Mouse (Mus musculus) gastrocnemius, postnatal 25 days (tissue): Measurements from ENCODE around the gene Cntrob. TPM values are rescaled to one million over a fixed set of nuclear protein-coding genes. Genes with fewer than 3 reads are reported as not detected.
"Not testable (repeated sequence)": the region's sequence is repeated elsewhere in the genome, so short reads cannot be mapped to it uniquely, and the experiment has no call there.

Experiments
- DNase-seq: peaks from one replicate; pipeline ENCODE4 v3.0.0; 2022
- total RNA-seq, 2 experiments: library from RNA; stranded (reverse); gene quantifications; 1 replicate in 1 of 2; 2 replicates in 1 of 2; pipeline ENCODE4 v1.2.3; 2021

The Cntrob gene
- total RNA-seq, 2 experiments from 2014 or later: 1.2 to 2.5 TPM

DNA sequence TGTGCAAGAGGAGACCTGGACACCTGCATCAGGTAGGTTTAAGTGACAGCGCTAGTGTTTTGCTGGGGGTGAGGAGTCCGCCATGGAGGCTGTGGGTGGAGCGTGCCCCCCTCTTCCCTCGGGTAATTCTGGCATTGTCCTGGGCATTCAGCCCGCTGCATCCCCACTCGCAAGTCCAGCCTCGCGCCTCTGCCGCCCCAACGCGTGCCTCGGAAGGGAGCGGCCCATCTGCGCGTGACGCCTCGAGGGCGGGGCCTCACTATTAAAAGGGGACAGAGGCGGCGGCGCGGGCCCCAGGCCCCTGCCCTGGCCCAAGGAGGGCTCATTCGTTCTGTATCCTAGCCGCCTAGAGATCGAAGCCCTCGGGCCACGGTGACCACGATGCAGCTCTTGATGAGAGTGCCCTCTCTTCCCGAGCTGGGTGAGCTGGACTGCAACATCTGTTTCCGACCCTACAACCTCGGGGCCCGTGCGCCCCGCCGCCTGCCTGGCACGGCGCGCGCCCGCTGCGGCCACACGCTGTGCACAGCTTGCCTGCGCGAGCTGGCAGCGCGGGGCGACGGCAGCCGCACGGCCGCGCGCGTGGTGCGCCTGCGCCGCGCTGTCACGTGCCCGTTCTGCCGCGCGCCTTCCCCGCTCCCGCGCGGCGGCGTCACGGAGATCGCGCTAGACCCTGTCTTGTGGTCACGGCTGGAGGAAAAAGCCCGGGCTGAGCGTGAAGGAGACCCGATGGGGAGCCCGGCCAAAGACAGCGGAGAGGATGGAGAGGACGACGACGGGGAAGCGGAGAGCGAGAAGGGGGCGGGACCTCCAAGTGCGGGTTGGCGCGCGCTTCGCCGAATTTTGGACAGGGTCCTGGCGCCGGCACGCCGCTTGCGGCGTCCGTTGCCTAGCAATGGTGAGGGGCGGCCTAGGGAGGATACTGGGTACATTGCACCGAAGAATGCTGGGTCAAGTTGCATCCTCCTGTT lies 16.9 kb upstream of the Cntrob start, which contains the start of gene Rnf227:
Rnf227 (plus strand) TSS at position 301 of the 971 bp plus-strand sequence.
- peak; percentile 55 for DNase-seq

DNA sequence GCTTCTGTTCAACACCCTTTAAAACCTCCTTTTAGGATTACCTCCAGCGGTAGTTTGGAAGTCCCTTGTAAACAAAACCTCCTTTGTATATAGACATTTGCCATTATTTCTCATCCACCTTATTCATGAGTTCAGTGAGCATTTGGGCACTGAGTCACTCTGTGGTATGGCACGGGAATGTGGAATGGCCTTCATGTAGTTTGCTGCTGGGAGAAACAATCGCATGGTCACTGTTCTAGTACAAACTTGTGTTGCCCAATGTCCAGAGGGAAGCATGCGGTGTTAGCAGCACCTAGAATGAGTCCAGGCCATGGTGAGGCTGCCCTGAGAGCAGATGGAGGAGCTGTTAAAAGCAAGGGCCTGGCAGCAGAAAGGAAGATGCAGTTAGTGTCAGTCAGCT lies 11.2 kb upstream of the Cntrob start:
- DNase-seq: no peak

DNA sequence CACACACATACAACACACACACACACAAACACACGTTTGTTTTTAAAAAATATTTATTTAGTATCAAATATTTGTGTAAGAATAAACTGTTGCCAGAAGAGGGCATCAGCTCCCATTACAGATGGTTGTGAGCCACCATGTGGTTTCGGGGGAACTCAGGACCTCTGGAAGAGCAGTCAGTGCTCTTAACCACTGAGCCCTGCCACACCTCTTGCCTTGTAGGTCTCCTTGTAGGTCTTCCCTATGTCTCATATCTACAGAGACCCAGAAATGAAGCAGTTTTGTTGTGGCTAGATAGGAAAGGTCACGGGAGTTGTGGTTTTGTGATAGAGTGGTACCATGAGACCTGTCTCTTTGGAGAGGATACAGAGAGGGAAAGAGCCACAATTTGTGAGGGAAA lies 10.3 kb upstream of the Cntrob start:
- no peak for DNase-seq

DNA sequence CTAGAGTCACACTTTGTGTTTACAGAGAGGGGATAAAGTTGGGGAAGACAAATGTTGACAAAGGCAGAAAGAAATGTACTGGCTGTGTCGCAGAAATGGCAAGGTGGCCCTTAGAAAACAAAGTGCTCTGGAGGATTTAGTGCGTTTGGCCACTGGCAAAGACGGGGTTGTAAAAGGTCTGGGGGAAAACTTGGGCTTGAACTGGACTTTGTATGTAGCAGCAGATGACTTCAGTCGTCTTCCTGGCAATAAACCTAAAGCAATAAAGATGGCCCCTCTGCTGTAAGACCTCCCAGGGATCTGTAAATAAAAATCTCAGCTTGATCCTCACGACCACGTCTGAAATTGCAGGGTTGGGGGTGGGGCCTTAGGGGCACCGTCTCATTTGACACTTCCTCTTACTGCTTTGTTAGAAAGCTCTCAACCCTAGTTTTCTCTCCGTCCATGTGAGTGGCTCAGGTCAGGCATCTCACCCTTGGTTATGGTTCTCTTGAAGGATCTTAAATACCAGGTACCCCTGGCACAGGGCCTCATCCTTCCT lies 9.2 kb upstream of the Cntrob start:
- no peak for DNase-seq

DNA sequence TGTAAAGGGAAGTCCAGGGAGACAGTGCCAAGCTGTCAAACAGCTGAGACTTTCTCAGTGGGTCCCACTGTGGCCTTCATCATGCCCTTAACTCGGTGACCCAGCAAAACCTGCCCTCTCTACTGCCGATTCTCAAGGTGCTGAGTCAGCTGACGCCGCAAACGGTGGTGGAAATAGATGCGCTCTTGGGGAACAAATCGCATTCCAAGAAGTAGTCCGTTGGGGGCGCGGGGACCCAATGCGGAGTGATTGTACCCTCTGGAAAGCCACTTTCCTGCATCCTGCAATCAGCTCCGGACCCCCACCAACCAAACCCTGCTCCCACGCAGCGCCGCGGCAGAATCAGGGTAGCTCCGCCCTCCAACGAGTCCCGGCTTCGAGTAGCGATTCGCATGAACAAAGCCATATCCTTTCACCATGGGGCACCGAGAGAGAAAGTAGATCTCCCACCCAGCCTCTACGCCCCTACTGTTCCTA lies 8.4 kb upstream of the Cntrob start:
- DNase-seq: peak; percentile 56

DNA sequence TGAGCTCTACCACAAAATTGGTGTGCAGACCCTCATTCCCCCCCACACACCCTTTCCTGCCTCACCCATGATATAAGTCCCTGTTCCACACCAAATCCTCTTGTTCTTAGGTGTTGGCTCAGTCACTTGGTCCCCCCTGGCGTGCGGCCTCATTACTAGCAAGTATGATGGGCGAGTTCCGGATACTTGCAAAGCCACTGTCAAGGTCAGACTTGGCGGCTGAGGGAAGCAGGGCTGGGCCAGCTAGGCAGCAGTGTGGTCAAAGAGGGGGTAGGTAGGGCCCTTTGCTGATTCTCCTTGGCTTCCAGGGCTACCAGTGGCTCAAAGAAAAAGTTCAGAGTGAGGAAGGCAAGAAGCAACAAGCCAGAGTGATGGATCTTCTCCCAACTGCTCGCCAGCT lies 7.6 kb upstream of the Cntrob start:
- DNase-seq: no peak

DNA sequence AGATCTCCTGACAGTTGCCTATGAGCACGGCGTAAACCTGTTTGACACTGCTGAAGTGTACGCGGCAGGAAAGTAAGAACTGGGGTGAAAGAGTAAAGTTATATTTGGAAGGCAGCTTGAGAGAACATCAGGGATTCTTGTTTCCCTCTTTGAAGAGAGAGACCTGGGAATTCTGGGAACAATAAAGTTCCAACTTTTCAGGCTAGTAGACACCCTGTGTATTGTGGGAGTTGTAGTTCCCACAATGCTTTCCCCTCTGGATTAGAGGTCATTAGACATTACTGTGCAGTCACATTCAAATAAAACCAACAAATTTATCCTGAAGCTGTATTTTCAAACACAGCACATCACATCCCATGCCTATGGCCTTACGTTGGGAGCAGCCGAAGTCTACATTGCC lies 4.9 kb upstream of the Cntrob start:
- DNase-seq: no peak

DNA sequence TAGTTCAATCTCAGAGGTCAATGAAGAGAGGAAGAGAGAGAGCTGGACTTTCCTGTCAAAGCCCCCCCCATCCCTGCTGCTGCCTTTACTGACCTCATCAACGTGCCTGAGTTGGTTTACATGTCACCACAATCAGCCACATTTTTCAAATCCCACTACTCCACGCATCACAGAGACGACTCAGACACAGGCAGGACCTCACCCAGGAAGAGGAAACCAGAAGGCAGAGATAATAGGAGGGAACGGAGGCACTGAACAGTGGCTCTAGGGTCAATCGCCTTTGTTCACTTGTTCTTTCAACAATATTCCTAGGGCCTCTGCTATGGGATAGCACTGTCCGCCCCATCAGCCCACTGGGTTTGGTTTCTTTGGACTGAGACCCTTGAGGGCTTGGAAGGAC lies 4.1 kb upstream of the Cntrob start:
- no peak for DNase-seq

DNA sequence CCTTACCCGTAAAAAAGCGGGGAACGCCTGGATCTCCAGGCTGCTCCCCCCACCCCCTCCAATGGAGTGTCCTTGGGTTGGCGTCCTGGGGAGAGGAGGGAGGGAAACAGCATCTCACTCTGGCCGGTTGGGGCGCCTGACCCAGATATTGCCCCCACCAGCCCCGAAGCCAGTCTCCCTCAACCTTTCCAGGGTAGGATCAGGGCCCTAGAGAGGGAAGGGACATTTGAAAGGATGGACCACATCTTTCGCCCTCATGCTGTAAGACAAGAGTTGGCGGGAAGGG lies 3.5 kb upstream of the Cntrob start:
- no peak for DNase-seq

DNA sequence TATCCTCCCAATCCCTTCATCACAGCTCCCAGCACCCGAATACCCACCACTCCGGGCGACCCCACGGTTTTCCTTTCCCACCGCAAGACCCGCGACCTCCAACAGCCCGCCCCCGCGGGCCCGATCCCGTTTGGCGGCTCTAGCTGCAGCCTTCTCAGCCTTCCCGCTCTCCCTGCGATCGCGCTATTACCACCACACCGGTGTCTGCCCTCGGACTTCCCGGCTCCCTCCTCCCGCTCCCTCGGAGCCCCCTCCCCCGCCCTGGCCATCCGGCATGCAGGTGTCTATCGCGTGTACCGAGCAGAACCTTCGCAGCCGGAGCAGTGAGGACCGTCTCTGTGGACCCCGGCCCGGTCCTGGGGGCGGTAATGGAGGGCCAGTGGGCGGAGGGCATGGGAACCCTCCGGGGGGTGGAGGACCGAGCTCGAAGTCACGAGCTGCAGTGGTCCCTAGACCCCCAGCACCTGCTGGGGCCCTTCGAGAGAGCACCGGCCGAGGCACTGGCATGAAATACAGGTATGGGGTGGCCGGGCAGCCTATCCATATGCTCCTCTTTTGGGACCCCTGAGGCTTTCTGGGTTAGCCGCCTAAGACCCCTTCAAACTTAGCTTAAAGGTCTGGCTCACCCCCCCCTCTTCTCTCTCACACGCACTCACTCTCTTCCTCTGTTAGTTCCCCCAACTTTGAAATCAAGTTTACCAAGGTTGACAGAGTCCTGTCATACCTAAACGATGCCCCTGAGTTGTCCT lies 3.0 kb upstream of the Cntrob start:
- no peak for DNase-seq

DNA sequence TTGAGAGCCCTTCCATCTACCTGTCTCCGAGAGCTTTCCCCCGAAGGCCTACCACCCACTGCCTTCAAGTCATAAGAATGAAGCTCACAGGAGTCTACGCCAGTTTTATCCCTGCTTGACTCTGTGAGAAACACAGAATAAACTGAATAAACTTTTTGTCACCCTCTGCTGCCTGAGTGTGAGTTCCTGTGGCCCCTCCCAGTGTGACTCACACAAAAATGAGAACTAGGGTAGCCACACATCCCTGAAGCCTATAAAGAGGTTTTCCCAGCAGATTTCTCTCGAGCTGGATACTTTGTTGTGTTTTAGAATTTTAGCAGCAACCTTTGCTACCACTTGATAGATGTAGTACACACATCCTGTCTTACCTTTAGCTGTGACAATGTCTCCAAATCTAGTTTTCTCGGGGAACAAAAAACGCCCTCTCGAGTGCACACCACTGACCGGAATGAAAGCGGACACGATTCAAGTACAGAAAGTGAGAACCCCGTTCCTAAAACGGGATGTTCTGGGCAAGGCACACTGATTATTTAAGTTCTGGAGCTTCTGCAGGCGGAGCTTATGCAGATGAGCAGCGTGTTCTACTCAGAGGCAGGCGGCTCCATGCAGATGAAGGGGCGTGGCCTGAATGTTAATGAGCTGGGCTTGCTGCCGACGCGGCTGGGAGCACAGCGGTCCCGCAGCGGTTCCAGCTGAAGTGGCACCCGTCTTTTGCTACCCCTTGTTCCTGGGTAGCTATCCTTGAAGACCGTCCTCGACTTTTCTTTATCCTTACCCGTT lies 2.2 kb upstream of the Cntrob start, which contains the start of gene Kcnab3:
Kcnab3 (plus strand) TSS at position 631 of the 780 bp plus-strand sequence.
- DNase-seq: peak; percentile 81

DNA sequence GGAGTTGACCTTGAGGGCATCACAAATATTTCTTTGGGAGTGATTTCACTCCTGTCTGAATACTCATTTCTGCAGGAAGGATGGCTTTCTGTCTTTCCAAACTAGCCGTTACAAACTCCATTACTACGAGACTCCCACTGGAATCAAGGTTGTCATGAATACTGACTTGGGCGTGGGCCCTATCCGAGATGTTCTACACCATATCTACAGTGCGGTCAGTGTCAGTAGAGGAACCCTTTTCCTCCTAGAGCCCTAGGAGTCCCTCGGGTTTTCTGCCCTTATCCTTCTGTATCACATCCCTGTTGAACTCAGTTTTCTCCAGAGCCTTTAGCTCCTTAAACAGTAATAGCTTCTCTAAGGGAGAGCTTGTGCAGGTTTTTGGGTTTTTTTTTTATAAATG lies 1.2 kb upstream of the Cntrob start:
- no peak for DNase-seq

DNA sequence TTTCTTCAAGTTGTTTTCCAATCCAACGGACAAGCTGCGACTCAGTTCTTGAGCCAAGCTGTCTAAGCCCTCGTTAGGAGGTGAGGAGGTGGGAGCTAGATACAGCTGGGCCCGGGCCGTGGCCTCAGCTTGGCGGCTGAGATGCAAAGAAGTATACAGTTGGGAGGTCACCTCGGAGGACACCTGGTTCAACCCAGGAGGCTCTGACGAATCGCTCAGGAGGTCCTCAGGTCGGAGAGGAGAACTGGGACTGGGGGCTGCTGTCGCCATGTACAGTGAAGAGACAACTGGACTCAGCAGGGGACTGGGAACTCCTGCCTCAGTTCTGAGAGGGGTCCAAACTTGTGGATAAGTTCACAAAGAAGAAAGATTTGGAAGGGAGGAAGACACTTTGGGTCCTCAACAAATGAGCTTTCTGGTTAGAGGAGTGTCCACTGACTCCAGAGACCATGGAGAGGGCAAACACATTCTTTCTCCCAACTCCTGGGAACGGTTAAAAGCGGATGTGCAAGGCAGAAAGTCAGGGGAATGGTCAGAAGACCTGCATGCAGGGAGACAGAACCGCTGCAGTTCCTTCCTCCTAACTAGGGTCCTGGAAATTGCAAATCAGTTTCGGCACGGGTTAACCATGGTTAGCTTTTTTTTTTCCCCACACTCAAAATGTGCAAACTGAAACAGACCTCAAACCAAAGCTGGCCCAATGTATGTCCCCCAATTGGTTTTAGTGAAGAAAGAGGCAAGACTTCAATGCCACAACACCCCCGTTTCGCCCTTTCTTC lies 693 bp downstream of the Cntrob start:
- no peak for DNase-seq

DNA sequence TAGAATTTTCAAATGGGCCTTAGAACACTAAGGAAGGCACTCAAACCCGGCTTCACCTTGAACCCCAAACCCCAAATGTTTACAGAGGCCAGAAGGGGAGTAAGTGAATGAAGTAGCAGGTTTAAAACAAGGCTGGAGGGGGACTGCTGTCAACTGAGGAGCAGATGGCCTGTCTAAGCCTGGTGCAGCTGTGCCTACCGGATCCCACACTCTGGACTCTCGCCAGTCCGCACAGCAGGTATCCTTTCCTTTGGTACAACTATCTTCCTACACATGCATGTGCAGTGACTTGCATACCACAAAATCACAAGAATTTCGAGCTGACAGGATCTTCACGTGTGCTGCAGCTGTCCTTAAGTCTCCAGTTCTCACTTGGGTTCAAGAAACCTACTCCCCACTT lies 1.6 kb downstream of the Cntrob start:
- no peak for DNase-seq

DNA sequence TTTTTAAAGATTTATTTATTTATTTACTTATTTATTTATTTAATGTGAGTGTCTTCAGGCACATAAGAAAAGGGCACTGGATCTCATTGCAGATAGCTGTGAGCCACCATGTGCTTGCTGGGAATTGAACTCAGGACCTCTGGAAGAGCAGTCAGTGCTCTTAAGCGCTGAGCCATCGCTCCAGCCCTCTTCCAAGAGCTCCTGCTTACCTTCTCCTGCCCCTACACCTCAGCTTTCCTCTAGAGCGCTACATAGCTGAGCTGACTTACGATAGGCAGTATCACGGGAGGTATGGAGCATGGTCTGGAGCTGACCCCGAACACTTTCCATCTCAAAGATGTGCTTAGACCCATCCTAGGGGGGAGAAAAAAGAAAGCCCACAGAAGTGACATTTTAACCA lies 2.0 kb downstream of the Cntrob start:
- DNase-seq: no peak

DNA sequence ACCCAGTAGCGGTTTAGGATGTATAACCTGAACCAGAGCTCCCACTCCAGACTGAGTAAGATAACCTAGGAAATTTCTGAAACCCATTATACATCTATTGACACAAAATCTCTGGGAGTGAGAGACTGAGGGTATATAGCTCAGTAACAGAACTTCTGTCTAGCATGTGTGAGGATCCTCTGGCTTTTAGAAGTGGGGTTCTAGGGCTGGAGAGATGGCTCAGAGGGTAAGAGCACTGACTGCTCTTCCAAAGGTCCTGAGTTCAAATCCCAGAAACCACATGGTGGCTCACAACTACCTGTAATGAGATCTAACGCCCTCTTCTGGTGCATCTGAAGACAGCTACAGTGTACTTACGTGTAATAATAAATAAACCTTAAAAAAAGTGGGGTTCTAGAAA lies 5.6 kb downstream of the Cntrob start:
- DNase-seq: not testable (repeated sequence)

DNA sequence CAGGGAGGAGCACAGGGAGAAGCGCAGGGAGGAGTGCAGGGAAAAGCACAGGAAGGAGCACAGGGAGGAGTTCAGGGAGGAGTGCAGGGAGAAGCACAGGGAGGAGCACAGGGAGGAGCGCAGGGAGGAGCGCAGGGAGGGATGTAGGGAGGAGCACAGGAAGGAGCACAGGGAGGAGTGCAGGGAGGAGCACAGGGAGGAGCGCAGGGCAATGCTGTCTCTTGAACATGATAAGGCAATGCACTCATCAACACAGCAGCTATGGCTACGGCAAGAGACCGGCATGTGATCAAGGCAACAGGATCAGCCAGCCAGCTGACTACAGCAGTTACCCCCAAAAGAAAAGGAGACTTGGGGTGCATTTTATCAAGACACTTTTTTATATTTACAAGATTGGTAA lies 7.2 kb downstream of the Cntrob start:
- DNase-seq: no peak

DNA sequence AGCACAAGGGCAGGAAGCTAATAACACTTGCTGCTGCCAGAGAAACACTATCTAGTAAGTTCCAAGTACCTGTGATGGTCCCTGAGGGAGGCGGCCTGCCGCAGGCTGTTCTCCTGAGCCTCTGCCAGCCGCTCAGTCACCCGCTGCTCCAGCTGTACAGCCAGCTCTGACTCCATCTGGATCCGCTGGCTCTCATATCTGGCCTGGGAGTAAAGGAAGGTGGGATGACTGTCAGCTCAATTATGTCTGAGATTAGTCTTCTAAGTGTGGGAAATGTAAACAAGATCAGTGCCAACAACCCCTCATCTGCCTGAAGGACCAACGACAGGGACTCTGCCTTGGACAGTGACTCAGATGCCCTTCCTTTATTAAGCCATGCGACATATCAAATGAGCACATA lies 12.3 kb downstream of the Cntrob start:
- DNase-seq: peak; percentile 54

DNA sequence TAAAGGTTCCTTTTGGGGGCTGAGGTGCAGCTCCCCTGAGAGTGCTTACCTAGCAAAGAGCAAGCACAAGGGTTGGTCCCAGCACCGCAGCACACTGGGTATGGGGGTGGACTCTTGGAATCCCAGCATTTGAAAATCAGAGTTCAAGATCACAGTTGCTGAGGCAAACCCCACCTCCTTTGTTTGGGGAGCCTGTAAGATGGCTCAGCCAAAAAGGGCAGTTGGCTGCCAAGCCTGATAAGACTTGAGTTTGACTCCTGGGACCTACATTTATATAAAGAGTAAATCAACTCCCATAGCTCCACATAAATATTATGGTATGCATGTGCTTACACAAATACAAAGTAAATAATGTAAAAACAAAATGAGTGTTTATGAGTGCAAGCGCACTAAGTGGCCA lies 17.5 kb downstream of the Cntrob start:
- DNase-seq: no peak

DNA sequence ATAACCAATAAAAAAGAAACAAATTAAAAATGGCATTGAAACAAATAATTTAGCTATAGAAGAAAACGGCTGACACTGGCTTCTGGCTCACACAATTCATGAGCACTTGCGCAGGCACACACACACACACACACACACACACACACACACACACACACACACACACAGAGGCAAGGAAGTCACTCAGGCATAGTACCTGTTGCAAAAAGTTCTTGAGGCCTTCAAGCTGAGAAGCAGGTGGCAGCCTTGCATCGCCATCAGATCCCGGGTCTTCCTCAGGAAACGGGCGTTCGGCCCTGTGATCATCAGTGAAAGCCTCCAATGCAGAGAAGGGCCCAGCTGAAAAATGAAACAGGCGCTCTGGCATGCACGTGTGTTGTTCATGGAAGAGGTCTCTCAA lies 18.3 kb downstream of the Cntrob start:
- DNase-seq: no peak

DNA sequence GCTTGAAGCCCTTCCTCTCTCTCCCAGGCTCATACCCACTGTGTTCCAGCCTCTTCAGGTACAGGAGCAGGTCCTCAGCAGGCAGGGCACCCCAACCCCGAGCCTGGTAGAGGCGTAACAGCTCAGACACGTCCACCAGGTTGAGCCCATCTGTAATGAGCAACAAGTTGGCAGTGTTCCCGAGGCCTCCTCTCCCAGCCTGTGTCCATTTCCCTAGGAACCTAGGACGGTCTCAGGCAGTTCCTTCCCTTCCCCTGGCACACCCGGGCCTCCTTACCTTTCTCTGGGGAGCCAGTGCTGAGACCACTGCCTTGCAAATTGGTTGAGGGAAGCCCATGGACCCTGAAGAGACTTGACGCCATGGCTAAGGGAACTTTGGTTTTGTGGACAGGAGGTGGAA lies 20.8 kb downstream of the Cntrob start:
- DNase-seq: no peak
